Mouse (Mus musculus) stomach, postnatal 0 days (tissue): ENCODE results near the gene Lgr4.

Experiments
- CTCF ChIP-seq: IDR thresholded peaks from 2 replicates; pipeline ENCODE4 v1.5.1; 2016; ENCODE audit warnings: antibody characterized with exemption, low read depth, mild to moderate bottlenecking, moderate library complexity
- EP300 ChIP-seq: optimal IDR thresholded peaks from 2 replicates; pipeline ENCODE3; 2016; ENCODE audit warnings: antibody characterized with exemption

- TF ChIP-seq CTCF = no peak
- no peak for TF ChIP-seq EP300
These were observed 125.7 kb downstream of the Lgr4 start for GRCm38 (mm10) chr2:110042861-110043760.
